9 mouse cellular contexts compared by ENCODE assay signal in genomic region chr11:68417831-68418230, GRCm38 (mm10). TPM values are rescaled to one million over a fixed set of nuclear protein-coding genes. Genes with fewer than 3 reads are reported as not detected.
DNase-seq lines count a peak whose midpoint lies in the region; ATAC-seq and TF ChIP-seq lines count a peak whose summit lies in the region.
"Had no signal": no experiment of that assay in that cellular context is flagged by ENCODE, and none has a peak within 500 bp of the region (broad histone marks: within the 10 kb centered on the region; RNA-seq: fewer than 3 reads in every experiment).

No protein-coding gene starts in this region.

- H3K27me3 ChIP-seq in liver, embryonic 14.5 days (ENCODE audit: control insufficient read depth, insufficient read depth, low read length), result no peaks in the 10 kb centered on the region
- H3K27me3 ChIP-seq in liver, embryonic 12.5 days (replicated peaks), result no peaks in the 10 kb centered on the region
- no peaks in the 10 kb centered on the region for H3K27me3 ChIP-seq in lung, embryonic 14.5 days (ENCODE audit: insufficient read depth, low read length)
- H3K27me3 ChIP-seq in stomach, postnatal 0 days (ENCODE audit: control insufficient read depth, insufficient read depth, low read length), result no peaks in the 10 kb centered on the region
- H3K27me3 ChIP-seq: heart, embryonic 15.5 days had no signal

- no peaks in the 10 kb centered on the region for H3K9me3 ChIP-seq in liver, embryonic 14.5 days (ENCODE audit: control insufficient read depth, low read length)
- H3K9me3 ChIP-seq in liver, embryonic 12.5 days (replicated peaks), result no peaks in the 10 kb centered on the region
- H3K9me3 ChIP-seq in lung, embryonic 14.5 days (ENCODE audit: low read depth, low read length), result no peaks in the 10 kb centered on the region
- H3K9me3 ChIP-seq in stomach, postnatal 0 days (ENCODE audit: control insufficient read depth, low read length), result no peaks in the 10 kb centered on the region

- no peak overlapping the region for H3K4me2 ChIP-seq in liver, embryonic 14.5 days (ENCODE audit: low read depth)
- no peak overlapping the region for H3K4me2 ChIP-seq in liver, embryonic 12.5 days
- no peak overlapping the region for H3K4me2 ChIP-seq in lung, embryonic 14.5 days
- no peak overlapping the region for H3K4me2 ChIP-seq in stomach, postnatal 0 days (replicated peaks; ENCODE audit: low read depth)
- H3K4me2 ChIP-seq: heart, embryonic 15.5 days had no signal

- H3K27ac ChIP-seq in liver, embryonic 14.5 days, result no peak overlapping the region
- no peak overlapping the region for H3K27ac ChIP-seq in liver, embryonic 12.5 days
- no peak overlapping the region for H3K27ac ChIP-seq in lung, embryonic 14.5 days (ENCODE audit: low read depth)
- H3K27ac ChIP-seq in stomach, postnatal 0 days (replicated peaks), result no peak overlapping the region
- H3K27ac ChIP-seq: heart, embryonic 15.5 days had no signal

- H3K36me3 ChIP-seq in liver, embryonic 14.5 days (replicated peaks; ENCODE audit: control insufficient read depth, insufficient read depth, low read depth), result no peaks in the 10 kb centered on the region
- no peaks in the 10 kb centered on the region for H3K36me3 ChIP-seq in liver, embryonic 12.5 days
- no peaks in the 10 kb centered on the region for H3K36me3 ChIP-seq in lung, embryonic 14.5 days (ENCODE audit: insufficient read depth)
- no peaks in the 10 kb centered on the region for H3K36me3 ChIP-seq in stomach, postnatal 0 days (ENCODE audit: control insufficient read depth, insufficient read depth, low read length)
- H3K36me3 ChIP-seq: heart, embryonic 15.5 days had no signal

- no peaks in the 10 kb centered on the region for H3K4me1 ChIP-seq in liver, embryonic 14.5 days (replicated peaks; ENCODE audit: control insufficient read depth in 2 of 2, insufficient read depth in 2 of 2, low read length in 1 of 2)
- no peaks in the 10 kb centered on the region for H3K4me1 ChIP-seq in liver, embryonic 12.5 days
- H3K4me1 ChIP-seq in lung, embryonic 14.5 days (ENCODE audit: insufficient read depth), result no peaks in the 10 kb centered on the region
- H3K4me1 ChIP-seq in stomach, postnatal 0 days (replicated peaks; ENCODE audit: control insufficient read depth, insufficient read depth), result no peaks in the 10 kb centered on the region
- H3K4me1 ChIP-seq: heart, embryonic 15.5 days had no signal

- H3K4me3 ChIP-seq in liver, embryonic 14.5 days (ENCODE audit: insufficient read depth in 1 of 2, low read depth in 2 of 2, low read length in 2 of 2), result no peak overlapping the region
- H3K4me3 ChIP-seq in liver, embryonic 12.5 days, result no peak overlapping the region
- no peak overlapping the region for H3K4me3 ChIP-seq in lung, embryonic 14.5 days (ENCODE audit: low read depth, low read length)
- no peak overlapping the region for H3K4me3 ChIP-seq in stomach, postnatal 0 days (ENCODE audit: low read depth, low read length)
- H3K4me3 ChIP-seq: heart, embryonic 15.5 days had no signal

- ATAC-seq in liver, embryonic 14.5 days (ENCODE audit: insufficient read depth), result no peak
- ATAC-seq in liver, embryonic 12.5 days, result no peak
- no peak for ATAC-seq in lung, embryonic 14.5 days (ENCODE audit: insufficient read depth)
- ATAC-seq in stomach, postnatal 0 days (ENCODE audit: low FRiP score, low TSS enrichment), result no peak; the same call in 1 of the 2 replicates

- TF ChIP-seq EP300 in liver, embryonic 14.5 days (IDR thresholded peaks at IDR 0.05; ENCODE audit: low read depth), result no peak
- TF ChIP-seq EP300 in stomach, postnatal 0 days (optimal IDR thresholded peaks at IDR 0.05), result no peak

- no peak overlapping the region for H3K9ac ChIP-seq in liver, embryonic 14.5 days (replicated peaks)
- no peak overlapping the region for H3K9ac ChIP-seq in liver, embryonic 12.5 days
- H3K9ac ChIP-seq in lung, embryonic 14.5 days, result no peak overlapping the region
- no peak overlapping the region for H3K9ac ChIP-seq in stomach, postnatal 0 days (ENCODE audit: low read length)
- H3K9ac ChIP-seq: heart, embryonic 15.5 days had no signal

- WGBS in liver, embryonic 14.5 days (ENCODE audit: insufficient replicate concordance), result 31% methylated on average over 9 of the region's 9 CpGs
- 34% methylated on average over 9 of the region's 9 CpGs for WGBS in liver, embryonic 12.5 days (ENCODE audit: insufficient replicate concordance)
- 42% methylated on average over 9 of the region's 9 CpGs for WGBS in lung, embryonic 14.5 days
- WGBS in stomach, postnatal 0 days, result 42% methylated on average over 9 of the region's 9 CpGs

- peak; percentile 91 for TF ChIP-seq CTCF in liver, embryonic 14.5 days (IDR thresholded peaks at IDR 0.05; ENCODE audit: low read depth)
- TF ChIP-seq CTCF in lung, embryonic 14.5 days (IDR thresholded peaks at IDR 0.05; ENCODE audit: low read depth), result peak; percentile 79
- TF ChIP-seq CTCF in stomach, postnatal 0 days (IDR thresholded peaks at IDR 0.05; ENCODE audit: low read depth), result peak; percentile 85

- peak; percentile 54 for DNase-seq in embryo, embryonic 10.5 days (ENCODE audit: low spot score)
- DNase-seq in embryo, embryonic 9.5 days (ENCODE audit: extremely low spot score), result no peak
- DNase-seq in liver, embryonic 14.5 days (ENCODE audit: low read depth in 3 of 3, low spot score in 3 of 3), result peak in 1 of 3 experiments; percentile 3
- peak; percentile 48 for DNase-seq in brain, adult 2 months (ENCODE audit: low read depth, low spot score)
- peak; percentile 49 for DNase-seq in lung, embryonic 14.5 days
- peak; percentile 42 for DNase-seq in stomach, postnatal 0 days (ENCODE audit: low spot score)
- DNase-seq in cerebellum, adult 9-11 months, result no peak

RNA-seq across cellular contexts. Expression of gene Pik3r5, which starts 14.1 kb away (rescaled TPM):
- 0.66 and 0.76 TPM in 2 replicates for polyA plus RNA-seq in liver, embryonic 14.5 days (2012; rRNA removed)
- polyA plus RNA-seq in liver, embryonic 14.5 days (2014; fragmentation: Nextera tagmentation; extraction: Ambion mirVana), result 0.38 and 0.46 TPM in 2 replicates
- polyA plus RNA-seq in liver, embryonic 12.5 days (2016; fragmentation: Nextera tagmentation; extraction: Ambion mirVana), result 0.24 and 0.27 TPM in 2 replicates
- 0.30 and 0.43 TPM in 2 replicates for polyA plus RNA-seq in lung, embryonic 14.5 days (2014; fragmentation: Nextera tagmentation; extraction: Ambion mirVana)
- polyA plus RNA-seq in stomach, postnatal 0 days (2015; fragmentation: Nextera tagmentation; extraction: Ambion mirVana), result 0.24 and 0.36 TPM in 2 replicates

RNA-seq across cellular contexts. Expression of gene Ntn1, which starts 17.2 kb away (rescaled TPM):
- polyA plus RNA-seq in liver, embryonic 14.5 days (2012; rRNA removed), result 0.15 and 0.23 TPM in 2 replicates
- 0.06 TPM in 1 of 2 replicates, not detected in the other for polyA plus RNA-seq in liver, embryonic 14.5 days (2014; fragmentation: Nextera tagmentation; extraction: Ambion mirVana)
- 0.53 and 0.57 TPM in 2 replicates for polyA plus RNA-seq in liver, embryonic 12.5 days (2016; fragmentation: Nextera tagmentation; extraction: Ambion mirVana)
- 2.5 and 3.2 TPM in 2 replicates for polyA plus RNA-seq in lung, embryonic 14.5 days (2014; fragmentation: Nextera tagmentation; extraction: Ambion mirVana)
- 7.4 and 8.5 TPM in 2 replicates for polyA plus RNA-seq in stomach, postnatal 0 days (2015; fragmentation: Nextera tagmentation; extraction: Ambion mirVana)

Comparison
In these comparisons a context has a peak if more than half of its experiments do, and no peak if none do; other contexts are left out.
1. DNase-seq: peak in embryo, embryonic 10.5 days (single experiment), brain, adult 2 months (single experiment), lung, embryonic 14.5 days (single experiment) and stomach, postnatal 0 days (single experiment); none in embryo, embryonic 9.5 days (single experiment) and cerebellum, adult 9-11 months (single experiment).
2. Peak in every context shown above with its lines, with median percentiles within 50 percentile points of each other: CTCF ChIP-seq.